29 mouse cellular contexts compared by ENCODE assay signal in the genomic region with DNA sequence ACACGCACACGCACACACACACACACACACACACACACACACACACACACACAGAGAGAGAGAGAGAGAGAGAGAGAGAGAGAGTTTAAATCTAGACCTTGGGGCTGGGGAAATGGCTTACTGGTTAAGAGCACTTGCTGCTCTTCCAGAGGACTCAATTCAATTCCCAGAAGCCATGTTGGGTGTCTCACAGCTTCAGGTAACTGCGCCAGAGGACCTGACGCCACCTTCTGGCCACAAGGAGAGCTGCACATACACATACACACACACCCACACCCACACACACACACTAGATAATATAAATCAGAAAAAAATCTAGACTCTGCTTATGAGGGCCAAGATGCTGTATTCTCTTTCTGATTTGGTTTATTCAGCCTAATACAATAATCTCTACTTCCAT. TPM values are rescaled to one million over a fixed set of nuclear protein-coding genes. Genes with fewer than 3 reads are reported as not detected.
DNase-seq lines count a peak whose midpoint lies in the region; ATAC-seq and TF ChIP-seq lines count a peak whose summit lies in the region.
"Had no signal": no experiment of that assay in that cellular context is flagged by ENCODE, and none has a peak within 500 bp of the region (broad histone marks: within the 10 kb centered on the region; RNA-seq: fewer than 3 reads in every experiment).

No protein-coding gene starts in this region.

- no peak for TF ChIP-seq POLR2A in MEL (IDR thresholded peaks at IDR 0.05; ENCODE audit: control insufficient read depth in 1 of 2, insufficient read depth in 1 of 2, low read depth in 1 of 2, low read length in 2 of 2, poor library complexity in 1 of 2)

- H3K79me2 ChIP-seq in MEL (ENCODE audit: control insufficient read depth, insufficient read depth, low read length, poor library complexity): no peaks in the 10 kb centered on the region

- DNase-seq in heart, adult 11 months: peak; percentile 1
- no peak for DNase-seq in heart, postnatal 14 days
- no peak for DNase-seq in lung, embryonic 14.5 days
- no peak for DNase-seq in lung, postnatal 25 days (ENCODE audit: low spot score)
- DNase-seq in MEL (ENCODE audit: low read depth, low spot score): peak; percentile 6
- DNase-seq in left cerebral cortex, postnatal 4 days: no peak
- DNase-seq in cerebellum, postnatal 36 days: no peak
- DNase-seq: adrenal gland, postnatal 10 days; cerebellum, adult 11 months; cerebellum, adult 8-10 months; cerebellum, postnatal 14 days; gastrocnemius, postnatal 10 days; heart, adult 2 months had no signal

- H3K9ac ChIP-seq in lung, embryonic 14.5 days: no peak overlapping the region
- H3K9ac ChIP-seq in MEL (ENCODE audit: control insufficient read depth, low read depth, low read length, poor library complexity, severe bottlenecking): no peak overlapping the region
- H3K9ac ChIP-seq: embryonic facial prominence, embryonic 13.5 days; forebrain, embryonic 12.5 days; heart, embryonic 15.5 days; hindbrain, embryonic 14.5 days had no signal

- TF ChIP-seq CTCF in lung, embryonic 14.5 days (IDR thresholded peaks at IDR 0.05; ENCODE audit: low read depth): 0 out of 2 replicates have a peak, but pooled peaks have one; percentile 4
- TF ChIP-seq CTCF in MEL (IDR thresholded peaks at IDR 0.05 in 2 of 3, conservative IDR thresholded peaks at IDR 0.05 in 1 of 3; ENCODE audit: control insufficient read depth in 1 of 3, insufficient read depth in 1 of 3, low read depth in 2 of 3, low read length in 3 of 3, poor library complexity in 1 of 3, severe bottlenecking in 1 of 3): peak; percentile 9 to 30 (median 29); a peak in 3 of 6 replicates

- H3K4me2 ChIP-seq in lung, embryonic 14.5 days: no peak overlapping the region
- H3K4me2 ChIP-seq: embryonic facial prominence, embryonic 13.5 days; forebrain, embryonic 12.5 days; heart, embryonic 11.5 days; heart, embryonic 15.5 days; hindbrain, embryonic 14.5 days had no signal

- intact Hi-C loops in heart, postnatal 14 days (cut with DNase I): no loop called here
- intact Hi-C loops in left cerebral cortex, postnatal 4 days (cut with DNase I): no loop called here

- no peaks in the 10 kb centered on the region for H3K27me3 ChIP-seq in lung, embryonic 14.5 days (ENCODE audit: insufficient read depth, low read length)
- no peaks in the 10 kb centered on the region; a peak in 1 of 4 replicates for H3K27me3 ChIP-seq in MEL (ENCODE audit: control insufficient read depth in 1 of 2, insufficient read depth in 2 of 2, low read length in 2 of 2)
- H3K27me3 ChIP-seq: forebrain, embryonic 12.5 days; heart, embryonic 15.5 days had no signal

- H3K4me3 ChIP-seq in lung, embryonic 14.5 days (ENCODE audit: low read depth, low read length): no peak overlapping the region
- no peak overlapping the region for H3K4me3 ChIP-seq in MEL (ENCODE audit: control insufficient read depth in 1 of 2, insufficient read depth in 1 of 2, low read depth in 2 of 2, low read length in 2 of 2)
- H3K4me3 ChIP-seq: embryonic facial prominence, embryonic 13.5 days; forebrain, embryonic 12.5 days; heart, adult 2 months; heart, embryonic 15.5 days; hindbrain, embryonic 10.5 days had no signal

- no peak for TF ChIP-seq EP300 in MEL (IDR thresholded peaks at IDR 0.05; ENCODE audit: low read depth in 1 of 2, low read length in 2 of 2)

- H3K36me3 ChIP-seq in lung, embryonic 14.5 days (ENCODE audit: insufficient read depth): no peaks in the 10 kb centered on the region
- H3K36me3 ChIP-seq in MEL (ENCODE audit: control insufficient read depth in 1 of 2, insufficient read depth in 2 of 2, low read length in 2 of 2): no peaks in the 10 kb centered on the region
- H3K36me3 ChIP-seq: embryonic facial prominence, embryonic 13.5 days; forebrain, embryonic 12.5 days; G1E; heart, embryonic 15.5 days; hindbrain, embryonic 10.5 days had no signal

- no peaks in the 10 kb centered on the region for H3K9me3 ChIP-seq in lung, embryonic 14.5 days (ENCODE audit: low read depth, low read length)
- H3K9me3 ChIP-seq in MEL (replicated peaks; ENCODE audit: insufficient read depth, low read length): no peaks in the 10 kb centered on the region
- H3K9me3 ChIP-seq: embryonic facial prominence, embryonic 13.5 days; forebrain, embryonic 12.5 days; G1E; heart, embryonic 15.5 days; hindbrain, embryonic 10.5 days had no signal

- no peaks in the 10 kb centered on the region for H3K4me1 ChIP-seq in lung, embryonic 14.5 days (ENCODE audit: insufficient read depth)
- no peaks in the 10 kb centered on the region for H3K4me1 ChIP-seq in MEL (ENCODE audit: control insufficient read depth in 1 of 2, insufficient read depth in 2 of 2, low read length in 2 of 2)
- H3K4me1 ChIP-seq: embryonic facial prominence, embryonic 13.5 days; forebrain, embryonic 12.5 days; heart, embryonic 15.5 days; hindbrain, embryonic 10.5 days had no signal

- 58% methylated on average over 3 of the region's 4 CpGs for WGBS in lung, embryonic 14.5 days

- no peak for ATAC-seq in lung, embryonic 14.5 days (ENCODE audit: insufficient read depth)
- ATAC-seq: forebrain, embryonic 16.5 days; inflammation-experienced regulatory T-cells, adult 6 months had no signal

- H3K27ac ChIP-seq in lung, embryonic 14.5 days (ENCODE audit: low read depth): no peak overlapping the region
- no peak overlapping the region for H3K27ac ChIP-seq in MEL (ENCODE audit: control insufficient read depth, low read depth, low read length)
- H3K27ac ChIP-seq: embryonic facial prominence, embryonic 13.5 days; forebrain, embryonic 12.5 days; heart, adult 2 months; heart, embryonic 15.5 days; hindbrain, embryonic 10.5 days; hindbrain, embryonic 14.5 days had no signal

- no peak for TF ChIP-seq RAD21 in MEL (IDR thresholded peaks at IDR 0.05; ENCODE audit: low read depth, low read length)

TF ChIP-seq in MEL, 35 proteins besides CTCF, POLR2A, EP300 and RAD21:
- TF ChIP-seq NRF1 (IDR thresholded peaks at IDR 0.05; ENCODE audit: insufficient read depth, low read depth, low read length, poor library complexity, severe bottlenecking) (no peak), USF2 (IDR thresholded peaks at IDR 0.05; ENCODE audit: borderline replicate concordance in 1 of 2, insufficient read depth in 1 of 2, low read depth in 1 of 2, low read length in 2 of 2) (no peak), E2F4 (IDR thresholded peaks at IDR 0.05; ENCODE audit: borderline replicate concordance, low read depth, low read length) (no peak), ZNF384 (IDR thresholded peaks at IDR 0.05; ENCODE audit: low read depth, low read length) (no peak), POLR2AphosphoS2 (IDR thresholded peaks at IDR 0.05; ENCODE audit: low read length) (no peak), MYB (IDR thresholded peaks at IDR 0.05; ENCODE audit: low read depth, low read length) (no peak), SIN3A (IDR thresholded peaks at IDR 0.05; ENCODE audit: low read length) (no peak), MAZ (IDR thresholded peaks at IDR 0.05; ENCODE audit: low read depth, low read length) (no peak), CHD2 (IDR thresholded peaks at IDR 0.05; ENCODE audit: low read length) (no peak), ZC3H11A (IDR thresholded peaks at IDR 0.05; ENCODE audit: low read depth, low read length) (no peak), JUND (IDR thresholded peaks at IDR 0.05; ENCODE audit: low read depth, low read length) (no peak), POLR2AphosphoS5 (IDR thresholded peaks at IDR 0.05; ENCODE audit: borderline replicate concordance, low read depth, low read length) (no peak), CHD1 (IDR thresholded peaks at IDR 0.05; ENCODE audit: low read depth, low read length) (no peak), TAL1 (IDR thresholded peaks at IDR 0.05; ENCODE audit: low read length) (no peak)

RNA-seq across cellular contexts. Expression of a gene that starts 4.4 kb away (rescaled TPM):
- not detected for total RNA-seq in heart, postnatal 14 days (2021)
- polyA plus RNA-seq in lung, embryonic 14.5 days (2014; fragmentation: Nextera tagmentation; extraction: Ambion mirVana): not detected in 2 replicates
- total RNA-seq in MEL (2012; rRNA removed): not detected in 2 replicates
- polyA plus RNA-seq in MEL (2012; ENCODE audit: insufficient read depth in 1 of 2, insufficient read length in 2 of 2, low read depth in 1 of 2, low replicate concordance in 2 of 2, missing spikeins in 1 of 2): not detected
- total RNA-seq in left cerebral cortex, postnatal 4 days (2021): not detected
- total RNA-seq: adrenal gland, postnatal 10 days; adrenal gland, postnatal 4 days; G1E; gastrocnemius, postnatal 10 days; gastrocnemius, postnatal 4 days; heart, adult 2 months; heart, postnatal 25 days had no signal
- polyA plus RNA-seq: brain, embryonic 14.5 days; C2C12; cortical plate, adult 2 months; embryonic facial prominence, embryonic 13.5 days; forebrain, embryonic 12.5 days; forebrain, embryonic 16.5 days; frontal cortex, adult 2 months; G1E; heart, adult 2 months; heart, embryonic 11.5 days; heart, embryonic 15.5 days; hindbrain, embryonic 10.5 days; hindbrain, embryonic 14.5 days had no signal

RNA-seq across cellular contexts. Expression of a gene that starts 10.4 kb away (rescaled TPM):
- not detected for total RNA-seq in heart, postnatal 14 days (2021)
- polyA plus RNA-seq in lung, embryonic 14.5 days (2014; fragmentation: Nextera tagmentation; extraction: Ambion mirVana): not detected in 2 replicates
- total RNA-seq in MEL (2012; rRNA removed): not detected in 2 replicates
- not detected for polyA plus RNA-seq in MEL (2012; ENCODE audit: insufficient read depth in 1 of 2, insufficient read length in 2 of 2, low read depth in 1 of 2, low replicate concordance in 2 of 2, missing spikeins in 1 of 2)
- not detected for total RNA-seq in left cerebral cortex, postnatal 4 days (2021)
- total RNA-seq: adrenal gland, postnatal 10 days; adrenal gland, postnatal 4 days; G1E; gastrocnemius, postnatal 10 days; gastrocnemius, postnatal 4 days; heart, adult 2 months; heart, postnatal 25 days had no signal
- polyA plus RNA-seq: brain, embryonic 14.5 days; C2C12; cortical plate, adult 2 months; embryonic facial prominence, embryonic 13.5 days; forebrain, embryonic 12.5 days; forebrain, embryonic 16.5 days; frontal cortex, adult 2 months; G1E; heart, adult 2 months; heart, embryonic 11.5 days; heart, embryonic 15.5 days; hindbrain, embryonic 10.5 days; hindbrain, embryonic 14.5 days; inflammation-experienced regulatory T-cells, adult 6 months had no signal

RNA-seq across cellular contexts. Expression of a gene that starts 12.9 kb away (rescaled TPM):
- total RNA-seq in heart, postnatal 14 days (2021): not detected
- polyA plus RNA-seq in lung, embryonic 14.5 days (2014; fragmentation: Nextera tagmentation; extraction: Ambion mirVana): not detected in 2 replicates
- total RNA-seq in MEL (2012; rRNA removed): not detected in 2 replicates
- not detected for polyA plus RNA-seq in MEL (2012; ENCODE audit: insufficient read depth in 1 of 2, insufficient read length in 2 of 2, low read depth in 1 of 2, low replicate concordance in 2 of 2, missing spikeins in 1 of 2)
- total RNA-seq in left cerebral cortex, postnatal 4 days (2021): not detected
- total RNA-seq: G1E; gastrocnemius, postnatal 10 days; gastrocnemius, postnatal 4 days; heart, adult 2 months; heart, postnatal 25 days had no signal
- polyA plus RNA-seq: brain, embryonic 14.5 days; C2C12; cortical plate, adult 2 months; embryonic facial prominence, embryonic 13.5 days; forebrain, embryonic 12.5 days; forebrain, embryonic 16.5 days; frontal cortex, adult 2 months; G1E; heart, adult 2 months; heart, embryonic 11.5 days; heart, embryonic 15.5 days; hindbrain, embryonic 10.5 days; hindbrain, embryonic 14.5 days; inflammation-experienced regulatory T-cells, adult 6 months had no signal

RNA-seq across cellular contexts. Expression of a gene that starts 19.6 kb away (rescaled TPM):
- 10 to 100 TPM; 12.0 to 12.6 TPM for total RNA-seq in heart, postnatal 14 days (2021)
- 65.3 and 71.9 TPM in 2 replicates for polyA plus RNA-seq in lung, embryonic 14.5 days (2014; fragmentation: Nextera tagmentation; extraction: Ambion mirVana)
- total RNA-seq in MEL (2012; rRNA removed): not detected in 2 replicates
- polyA plus RNA-seq in MEL (2012; ENCODE audit: insufficient read depth in 1 of 2, insufficient read length in 2 of 2, low read depth in 1 of 2, low replicate concordance in 2 of 2, missing spikeins in 1 of 2): not detected
- total RNA-seq in left cerebral cortex, postnatal 4 days (2021): 10 to 100 TPM; 75.2 to 76.6 TPM
- total RNA-seq: G1E had no signal
- polyA plus RNA-seq: G1E had no signal

RNA-seq across cellular contexts. Expression of a gene that starts 29.2 kb away (rescaled TPM):
- not detected for total RNA-seq in heart, postnatal 14 days (2021)
- not detected in 2 replicates for polyA plus RNA-seq in lung, embryonic 14.5 days (2014; fragmentation: Nextera tagmentation; extraction: Ambion mirVana)
- not detected in 2 replicates for total RNA-seq in MEL (2012; rRNA removed)
- polyA plus RNA-seq in MEL (2012; ENCODE audit: insufficient read depth in 1 of 2, insufficient read length in 2 of 2, low read depth in 1 of 2, low replicate concordance in 2 of 2, missing spikeins in 1 of 2): not detected
- not detected for total RNA-seq in left cerebral cortex, postnatal 4 days (2021)
- total RNA-seq: adrenal gland, postnatal 10 days; adrenal gland, postnatal 4 days; G1E; gastrocnemius, postnatal 10 days; gastrocnemius, postnatal 4 days; heart, adult 2 months; heart, postnatal 25 days had no signal
- polyA plus RNA-seq: brain, embryonic 14.5 days; C2C12; cortical plate, adult 2 months; embryonic facial prominence, embryonic 13.5 days; forebrain, embryonic 12.5 days; forebrain, embryonic 16.5 days; frontal cortex, adult 2 months; G1E; heart, adult 2 months; heart, embryonic 11.5 days; heart, embryonic 15.5 days; hindbrain, embryonic 10.5 days; hindbrain, embryonic 14.5 days; inflammation-experienced regulatory T-cells, adult 6 months had no signal

Comparison
In these comparisons a context has a peak if more than half of its experiments do, and no peak if none do; other contexts are left out.
1. DNase-seq: peak in heart, adult 11 months (single experiment) and MEL (single experiment); none in heart, postnatal 14 days (0 of 2), lung, embryonic 14.5 days (single experiment), lung, postnatal 25 days (single experiment), left cerebral cortex, postnatal 4 days (single experiment) and cerebellum, postnatal 36 days (0 of 2).